Mouse (Mus musculus) MEL (cell line): ENCODE results near the gene Ttc16. TPM values are rescaled to one million over a fixed set of nuclear protein-coding genes. Genes with fewer than 3 reads are reported as not detected.

Experiments used
- DNase-seq: peaks from one replicate; pipeline ENCODE4 v3.0.0; 2011; ENCODE audit warnings: low read depth, low spot score
- H3K27ac ChIP-seq: 2 replicates; pipeline ENCODE4 v1.5.1; 2012; ENCODE audit warnings: low read depth, mild to moderate bottlenecking, control low read depth, low read length, moderate library complexity; ENCODE audit not compliant: control insufficient read depth
- H3K27me3 ChIP-seq, 2 experiments: fragments of 150-350 bp in 1 of 2; sonication (generic) in 1 of 2; 2 replicates each; pipeline ENCODE4 v1.6.1; 2012; ENCODE audit warnings: low read length in 2 of 2, mild to moderate bottlenecking in 2 of 2, improper control_type of control experiment in 1 of 2, moderate library complexity in 1 of 2; ENCODE audit not compliant: insufficient read depth in 2 of 2, control insufficient read depth in 1 of 2
- H3K36me3 ChIP-seq, 2 experiments: 2 replicates each; pipeline ENCODE4 v1.6.1; 2012 to 2014; ENCODE audit warnings: low read length in 2 of 2, improper control_type of control experiment in 1 of 2, inconsistent platforms in 1 of 2, mild to moderate bottlenecking in 1 of 2; ENCODE audit not compliant: insufficient read depth in 2 of 2, control insufficient read depth in 1 of 2
- H3K4me1 ChIP-seq, 2 experiments: fragments of 150-350 bp in 1 of 2; sonication (generic) in 1 of 2; 2 replicates each; pipeline ENCODE4 v1.6.1; 2012; ENCODE audit warnings: low read length in 2 of 2, improper control_type of control experiment in 1 of 2, mild to moderate bottlenecking in 1 of 2; ENCODE audit not compliant: insufficient read depth in 2 of 2, control insufficient read depth in 1 of 2
- H3K4me3 ChIP-seq, 2 experiments: fragments of 150-350 bp in 1 of 2; sonication (generic) in 1 of 2; 2 replicates each; pipeline ENCODE4 v1.5.1; 2012; ENCODE audit warnings: low read depth in 2 of 2, low read length in 2 of 2, mild to moderate bottlenecking in 2 of 2, moderate library complexity in 2 of 2, control low read depth in 1 of 2, improper control_type of control experiment in 1 of 2; ENCODE audit not compliant: control insufficient read depth in 1 of 2, insufficient read depth in 1 of 2
- H3K79me2 ChIP-seq: 2 replicates; pipeline ENCODE4 v1.6.1; 2012; ENCODE audit warnings: mild to moderate bottlenecking, low read length, moderate library complexity; ENCODE audit not compliant: control insufficient read depth, poor library complexity, insufficient read depth
- H3K9ac ChIP-seq: 2 replicates; pipeline ENCODE4 v1.6.1; 2012; ENCODE audit warnings: low read depth, mild to moderate bottlenecking, control low read depth, low read length, moderate library complexity; ENCODE audit not compliant: control insufficient read depth, poor library complexity, severe bottlenecking
- H3K9me3 ChIP-seq: fragments of 150-350 bp; sonication (generic); replicated peaks from 2 replicates; pipeline ENCODE4 v1.6.1; 2012; ENCODE audit warnings: mild to moderate bottlenecking, low read length, improper control_type of control experiment, moderate library complexity; ENCODE audit not compliant: insufficient read depth
- CHD1 ChIP-seq: IDR thresholded peaks from 2 replicates; pipeline ENCODE4 v1.6.1; 2012; ENCODE audit warnings: low read depth, mild to moderate bottlenecking, inconsistent platforms, low read length, improper control_type of control experiment
- CHD2 ChIP-seq: IDR thresholded peaks from 2 replicates; pipeline ENCODE4 v1.6.1; 2011; ENCODE audit warnings: low read length, improper control_type of control experiment
- E2F4 ChIP-seq: IDR thresholded peaks from 2 replicates; pipeline ENCODE4 v1.6.1; 2011; ENCODE audit warnings: low read depth, low read length, improper control_type of control experiment, borderline replicate concordance
- HCFC1 ChIP-seq: IDR thresholded peaks from 2 replicates; pipeline ENCODE4 v1.6.1; 2012; ENCODE audit warnings: low read depth, mild to moderate bottlenecking, inconsistent platforms, low read length, improper control_type of control experiment, moderate library complexity
- KAT2A ChIP-seq: conservative IDR thresholded peaks from 2 replicates; pipeline ENCODE4 v1.6.1; 2012; ENCODE audit warnings: low read depth, low read length, improper control_type of control experiment, inconsistent platforms
- MEF2A ChIP-seq: IDR thresholded peaks from 2 replicates; pipeline ENCODE4 v1.6.1; 2014; ENCODE audit warnings: low read depth, mild to moderate bottlenecking, inconsistent platforms, low read length, improper control_type of control experiment; ENCODE audit not compliant: poor library complexity, insufficient replicate concordance, severe bottlenecking; ENCODE audit errors: extremely low read depth
- MYB ChIP-seq: IDR thresholded peaks from 2 replicates; pipeline ENCODE4 v1.6.1; 2011; ENCODE audit warnings: mild to moderate bottlenecking, low read depth, low read length, improper control_type of control experiment
- NELFE ChIP-seq: IDR thresholded peaks from 2 replicates; pipeline ENCODE4 v1.6.1; 2011; ENCODE audit warnings: low read depth, low read length, improper control_type of control experiment
- RAD21 ChIP-seq: IDR thresholded peaks from 2 replicates; pipeline ENCODE4 v1.6.1; 2011; ENCODE audit warnings: mild to moderate bottlenecking, low read depth, low read length, improper control_type of control experiment
- SIN3A ChIP-seq: IDR thresholded peaks from 2 replicates; pipeline ENCODE4 v1.6.1; 2012; ENCODE audit warnings: low read length, improper control_type of control experiment, inconsistent platforms
- SMC3 ChIP-seq: IDR thresholded peaks from 2 replicates; pipeline ENCODE4 v1.6.1; 2011; ENCODE audit warnings: low read depth, low read length, improper control_type of control experiment
- TAL1 ChIP-seq: IDR thresholded peaks from 2 replicates; pipeline ENCODE4 v1.6.1; 2012; ENCODE audit warnings: mild to moderate bottlenecking, inconsistent platforms, low read length, moderate library complexity, mixed read lengths
- ZKSCAN1 ChIP-seq: IDR thresholded peaks from 2 replicates; pipeline ENCODE4 v1.6.1; 2012; ENCODE audit warnings: low read depth, mild to moderate bottlenecking, inconsistent platforms, low read length, improper control_type of control experiment, moderate library complexity
- ZNF384 ChIP-seq: IDR thresholded peaks from 2 replicates; pipeline ENCODE4 v1.6.1; 2012; ENCODE audit warnings: low read depth, mild to moderate bottlenecking, inconsistent platforms, low read length, improper control_type of control experiment
- polyA plus RNA-seq, 2 experiments: library from polyadenylated mRNA; stranded (reverse) in 1 of 2; unstranded in 1 of 2; fragments of >175 nt in 1 of 2; fragments of >200 nt in 1 of 2; gene quantifications; 2 replicates each; pipeline versions ENCODE4 v1.2.1 to v1.2.4; 2012; ENCODE audit warnings: low replicate concordance in 2 of 2, low read depth in 1 of 2; ENCODE audit not compliant: insufficient read length in 2 of 2, insufficient read depth in 1 of 2, missing spikeins in 1 of 2
- total RNA-seq: library from RNA; depleted of rRNA; stranded (reverse); fragments of 300-350 nt; gene quantifications from 2 replicates; pipeline ENCODE4 v1.2.3, GENCODE M21; 2012

Ttc16 gene
- total and polyA plus RNA-seq, 3 experiments: 0.35 to 0.69 TPM; not detected in 1

GRCm38 (mm10) chr2:32784048-32784681 is 8.7 kb upstream of the Ttc16 start, which contains the start of gene Cfap157:
TSS of gene Cfap157 (minus strand) at chr2:32784428.
- DNase-seq: peak; percentile 29
- H3K4me1 ChIP-seq: no peaks in the 10 kb centered on the region
- no peak for TF ChIP-seq TAL1
- TF ChIP-seq HCFC1: 0 out of 2 replicates have a peak, but pooled peaks have one; percentile 26
- no peak for TF ChIP-seq ZNF384
- peak; percentile 45; the same call in 1 of the 2 replicates for TF ChIP-seq SIN3A
- no peak for TF ChIP-seq SMC3
- no peaks in the 10 kb centered on the region for H3K36me3 ChIP-seq
- no peak within 1 kb of the TSS for H3K4me3 ChIP-seq
- no peaks in the 10 kb centered on the region for H3K79me2 ChIP-seq
- H3K27me3 ChIP-seq: no peaks in the 10 kb centered on the region
- no peak within 1 kb of the TSS for H3K9ac ChIP-seq
- H3K27ac ChIP-seq: no peak within 1 kb of the TSS
- no peaks in the 10 kb centered on the region for H3K9me3 ChIP-seq

DNA sequence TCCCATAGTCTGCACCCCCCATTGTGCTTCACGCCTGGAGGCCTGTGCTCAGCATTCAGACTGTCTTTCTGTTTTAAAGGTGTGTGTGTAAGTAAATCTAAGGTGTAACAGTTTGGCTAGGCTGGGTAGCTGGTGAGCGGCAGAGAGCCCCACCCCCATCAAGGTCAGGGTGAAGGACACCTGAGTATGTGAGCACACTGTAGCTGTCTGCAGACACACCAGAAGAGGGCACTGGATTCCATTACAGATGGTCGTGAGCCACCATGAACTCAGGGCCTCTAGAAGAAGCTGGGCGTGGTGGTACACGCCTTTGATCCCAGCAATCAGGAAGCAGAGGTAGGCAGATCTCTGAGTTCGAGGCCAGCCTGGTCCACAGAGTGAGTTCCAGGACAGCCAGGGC is 6.3 kb upstream of the Ttc16 start:
- DNase-seq: no peak
- no peaks in the 10 kb centered on the region for H3K36me3 ChIP-seq
- peaks cover 0 to under 1% of the 10 kb centered on the region in 2 experiments; a peak in 1 of 4 replicates for H3K4me1 ChIP-seq
- H3K9ac ChIP-seq: no peak overlapping the region
- no peaks in the 10 kb centered on the region for H3K27me3 ChIP-seq
- TF ChIP-seq E2F4 (no peak), HCFC1 (no peak), ZKSCAN1 (no peak), MEF2A (no peak), CHD1 (no peak), CHD2 (no peak), KAT2A (no peak), NELFE (no peak)
- no peaks in the 10 kb centered on the region for H3K9me3 ChIP-seq
- H3K79me2 ChIP-seq: no peaks in the 10 kb centered on the region
- H3K27ac ChIP-seq: no peak overlapping the region
- H3K4me3 ChIP-seq: no peak overlapping the region

- Histone ChIP-seq H3K9me3 (no peaks in the 10 kb centered on the region), H3K4me3 (no peak overlapping the region), H3K27ac (no peak overlapping the region), H3K27me3 (no peaks in the 10 kb centered on the region), H3K79me2 (no peaks in the 10 kb centered on the region; the same call in 1 of the 2 replicates), H3K9ac (no peak overlapping the region), H3K4me1 (peaks cover 0 to 5% of the 10 kb centered on the region in 2 experiments; a peak in 2 of 4 replicates), H3K36me3 (no peaks in the 10 kb centered on the region)
- no peak for DNase-seq
- TF ChIP-seq MYB: no peak
- no peak for TF ChIP-seq RAD21
Measured at GRCm38 (mm10) chr2:32779714-32780113, 4.3 kb upstream of the Ttc16 start.
